Mouse (Mus musculus): ENCODE results near the gene Hemk1.

- TF ChIP-seq USF1 (IDR thresholded peaks at IDR 0.05; ENCODE audit: low read depth, low read length): no peak
- TF ChIP-seq KAT2A (IDR thresholded peaks at IDR 0.05; ENCODE audit: insufficient replicate concordance, low read length): no peak
- no peak for TF ChIP-seq CTCF (conservative IDR thresholded peaks at IDR 0.05 in 1 of 2, IDR thresholded peaks at IDR 0.05 in 1 of 2; ENCODE audit: low read depth in 2 of 2, low read length in 2 of 2)
- no peak for TF ChIP-seq POLR2A (IDR thresholded peaks at IDR 0.05; ENCODE audit: low read depth, low read length)
- no peak for TF ChIP-seq GABPA (IDR thresholded peaks at IDR 0.05; ENCODE audit: insufficient replicate concordance, low read depth, low read length)
- TF ChIP-seq MEF2A (IDR thresholded peaks at IDR 0.05; ENCODE audit: borderline replicate concordance, low read depth, low read length): no peak
- no peak for TF ChIP-seq TBP (conservative IDR thresholded peaks at IDR 0.05; ENCODE audit: low read depth, low read length)
- TF ChIP-seq ZKSCAN1 (IDR thresholded peaks at IDR 0.05; ENCODE audit: borderline replicate concordance, low read depth, low read length): no peak
- TF ChIP-seq MAFK (IDR thresholded peaks at IDR 0.05; ENCODE audit: insufficient replicate concordance, low read length): no peak
- no peak for TF ChIP-seq IRF4 (IDR thresholded peaks at IDR 0.05; ENCODE audit: low read depth, low read length)
Observed at GRCm38 (mm10) chr9:107368302-107368701, 30.2 kb upstream of the Hemk1 start.
